Mouse (Mus musculus): ENCODE results near the gene Hist1h2be. TPM values are rescaled to one million over a fixed set of nuclear protein-coding genes. Genes with fewer than 3 reads are reported as not detected.
"Not testable (repeated sequence)": the region's sequence is repeated elsewhere in the genome, so short reads cannot be mapped to it uniquely, and the experiment has no call there.

Hist1h2be gene
- total and polyA plus RNA-seq, 2 experiments, result 0.28 to 5.4 TPM

DNA sequence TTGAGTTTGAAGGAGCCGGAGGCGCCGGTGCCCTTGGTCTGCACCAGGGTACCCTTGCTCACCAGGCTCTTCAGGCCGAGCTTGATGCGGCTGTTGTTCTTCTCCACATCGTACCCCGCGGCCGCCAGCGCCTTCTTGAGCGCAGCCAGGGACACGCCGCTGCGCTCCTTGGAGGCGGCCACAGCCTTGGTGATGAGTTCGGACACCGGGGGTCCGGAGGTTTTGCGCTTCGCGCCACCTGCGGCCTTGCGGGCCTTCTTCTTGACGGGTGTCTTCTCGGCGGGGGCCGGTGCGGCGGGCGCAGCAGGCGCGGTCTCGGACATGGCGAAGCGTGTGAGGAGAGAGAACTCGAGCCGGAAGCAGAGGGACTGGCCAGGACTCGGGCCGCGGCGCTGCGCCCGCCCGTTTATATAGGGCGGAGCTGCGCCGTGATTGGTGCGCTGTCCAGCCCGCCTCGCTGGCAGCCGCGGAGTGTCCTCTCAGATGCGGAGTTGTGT lies 1.3 kb upstream of the Hist1h2be start, which contains the start of gene Hist1h1e:
Gene Hist1h1e, minus strand, starts transcription at position 384 of the 497 bp plus-strand sequence.
- H3K79me2 ChIP-seq (ENCODE audit: control insufficient read depth, insufficient read depth, low read length); H3K4me1 ChIP-seq (ENCODE audit: control insufficient read depth, insufficient read depth, low read length); H3K27me3 ChIP-seq (ENCODE audit: control insufficient read depth, insufficient read depth, low read length); H3K36me3 ChIP-seq (ENCODE audit: control insufficient read depth, insufficient read depth, low read length): not testable (repeated sequence)
- Histone ChIP-seq H3K9ac (ENCODE audit: low read depth, low read length) (peak within 1 kb of the TSS; percentile 80), H3K27ac (replicated peaks; ENCODE audit: insufficient read depth, low read depth, low read length) (peak within 1 kb of the TSS; percentile 81), H3K4me3 (ENCODE audit: insufficient read depth, low read depth, low read length) (peak within 1 kb of the TSS; percentile 84)
- DNase-seq (ENCODE audit: extremely low read depth, low read depth, low spot score), result peak; percentile 77
- under 1% methylated on average over 53 of the region's 53 CpGs for WGBS
- peak; percentile 97 for TF ChIP-seq POLR2A (IDR thresholded peaks at IDR 0.05; ENCODE audit: extremely low read depth, insufficient read depth, low read length)

DNA sequence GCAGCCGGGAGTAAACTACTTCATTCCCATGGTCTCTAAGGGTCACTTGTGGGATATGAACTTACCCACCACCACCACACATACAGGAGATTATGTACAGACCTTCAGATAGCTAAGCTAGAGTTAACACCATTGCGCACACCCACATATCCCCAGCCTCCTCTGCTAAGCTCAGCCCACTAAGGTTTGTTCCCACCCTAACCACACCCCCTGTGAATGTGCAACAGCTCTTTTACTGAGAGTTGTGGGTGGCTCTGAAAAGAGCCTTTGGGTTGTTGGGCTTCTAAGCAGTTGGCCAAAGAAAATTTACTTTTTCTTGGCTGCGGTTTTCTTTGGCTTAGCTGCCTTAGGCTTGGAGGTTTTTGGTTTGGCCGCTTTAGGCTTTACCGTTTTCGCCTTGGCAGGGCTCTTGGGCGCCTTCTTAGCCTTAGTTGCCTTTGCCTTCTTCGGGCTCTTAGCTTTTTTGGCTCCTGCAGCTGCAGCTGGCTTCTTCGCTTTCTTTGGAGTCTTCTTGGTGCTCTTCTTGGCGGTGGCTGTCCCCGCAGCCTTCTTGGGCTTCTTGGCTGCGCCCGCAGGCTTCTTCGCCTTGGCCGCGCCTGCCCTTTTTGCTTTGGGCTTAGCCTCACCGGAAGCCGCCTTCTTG lies 729 bp upstream of the Hist1h2be start:
- TF ChIP-seq POLR2A (IDR thresholded peaks at IDR 0.05; ENCODE audit: extremely low read depth, insufficient read depth, low read length) (no peak), CTCF (IDR thresholded peaks at IDR 0.05; ENCODE audit: low read depth, low read length) (no peak)
- DNase-seq (ENCODE audit: extremely low read depth, low read depth, low spot score), result peak; percentile 89
- Histone ChIP-seq H3K27ac (replicated peaks; ENCODE audit: insufficient read depth, low read depth, low read length) (peak overlapping the region; percentile 81), H3K4me3 (ENCODE audit: insufficient read depth, low read depth, low read length) (peak overlapping the region; percentile 84), H3K79me2 (ENCODE audit: control insufficient read depth, insufficient read depth, low read length) (no peaks in the 10 kb centered on the region), H3K36me3 (ENCODE audit: control insufficient read depth, insufficient read depth, low read length) (no peaks in the 10 kb centered on the region), H3K9ac (ENCODE audit: low read depth, low read length) (peak overlapping the region; percentile 80), H3K4me1 (ENCODE audit: control insufficient read depth, insufficient read depth, low read length) (no peaks in the 10 kb centered on the region; the same call in 1 of the 2 replicates), H3K27me3 (ENCODE audit: control insufficient read depth, insufficient read depth, low read length) (no peaks in the 10 kb centered on the region)
- 1% methylated on average over 18 of the region's 18 CpGs for WGBS

- H3K27ac ChIP-seq (replicated peaks; ENCODE audit: insufficient read depth, low read depth, low read length), result peak overlapping the region; percentile 86
- H3K4me1 ChIP-seq (ENCODE audit: control insufficient read depth, insufficient read depth, low read length), result no peaks in the 10 kb centered on the region; the same call in 1 of the 2 replicates
- H3K36me3 ChIP-seq (ENCODE audit: control insufficient read depth, insufficient read depth, low read length), result no peaks in the 10 kb centered on the region
- H3K4me3 ChIP-seq (ENCODE audit: insufficient read depth, low read depth, low read length), result peak overlapping the region; percentile 37; the same call in 1 of the 2 replicates
- no peak for DNase-seq (ENCODE audit: extremely low read depth, low read depth, low spot score)
- H3K27me3 ChIP-seq (ENCODE audit: control insufficient read depth, insufficient read depth, low read length), result no peaks in the 10 kb centered on the region
- TF ChIP-seq POLR2A (IDR thresholded peaks at IDR 0.05; ENCODE audit: extremely low read depth, insufficient read depth, low read length) (no peak), CTCF (IDR thresholded peaks at IDR 0.05; ENCODE audit: low read depth, low read length) (no peak)
- H3K79me2 ChIP-seq (ENCODE audit: control insufficient read depth, insufficient read depth, low read length), result no peaks in the 10 kb centered on the region
- peak overlapping the region; percentile 35 for H3K9ac ChIP-seq (ENCODE audit: low read depth, low read length)
- 46% methylated on average over 12 of the region's 12 CpGs for WGBS
These were observed 730 bp downstream of the Hist1h2be start for GRCm38 (mm10) chr13:23620056-23620732.

DNA sequence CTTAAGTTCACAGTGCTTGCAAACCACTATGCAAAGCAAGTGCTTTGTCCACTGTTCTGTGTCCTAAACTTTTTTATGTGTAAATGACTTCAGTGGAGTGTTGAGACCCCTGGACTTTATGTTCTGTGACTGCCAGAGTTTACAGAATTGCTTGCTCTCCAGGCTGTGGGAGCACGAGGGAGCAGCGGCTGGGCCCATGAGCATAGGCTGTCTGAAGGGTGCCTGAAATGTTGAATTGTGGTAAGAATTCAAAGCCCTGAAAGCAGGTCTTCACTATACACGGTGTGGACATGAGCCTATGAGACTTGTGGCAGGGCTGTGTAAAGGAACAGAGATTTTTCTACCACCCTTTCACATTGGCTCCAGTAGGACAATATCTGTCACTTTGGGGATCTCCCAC lies 9.3 kb downstream of the Hist1h2be start:
- Histone ChIP-seq H3K79me2 (ENCODE audit: control insufficient read depth, insufficient read depth, low read length) (no peaks in the 10 kb centered on the region), H3K4me1 (ENCODE audit: control insufficient read depth, insufficient read depth, low read length) (no peaks in the 10 kb centered on the region), H3K27ac (replicated peaks; ENCODE audit: insufficient read depth, low read depth, low read length) (no peak overlapping the region), H3K36me3 (ENCODE audit: control insufficient read depth, insufficient read depth, low read length) (no peaks in the 10 kb centered on the region), H3K27me3 (ENCODE audit: control insufficient read depth, insufficient read depth, low read length) (no peaks in the 10 kb centered on the region), H3K4me3 (ENCODE audit: insufficient read depth, low read depth, low read length) (no peak overlapping the region), H3K9ac (ENCODE audit: low read depth, low read length) (no peak overlapping the region)
- 87% methylated on average over 3 of the region's 3 CpGs for WGBS
- no peak for DNase-seq (ENCODE audit: extremely low read depth, low read depth, low spot score)
- TF ChIP-seq CTCF (IDR thresholded peaks at IDR 0.05; ENCODE audit: low read depth, low read length) (no peak), POLR2A (IDR thresholded peaks at IDR 0.05; ENCODE audit: extremely low read depth, insufficient read depth, low read length) (no peak)

DNA sequence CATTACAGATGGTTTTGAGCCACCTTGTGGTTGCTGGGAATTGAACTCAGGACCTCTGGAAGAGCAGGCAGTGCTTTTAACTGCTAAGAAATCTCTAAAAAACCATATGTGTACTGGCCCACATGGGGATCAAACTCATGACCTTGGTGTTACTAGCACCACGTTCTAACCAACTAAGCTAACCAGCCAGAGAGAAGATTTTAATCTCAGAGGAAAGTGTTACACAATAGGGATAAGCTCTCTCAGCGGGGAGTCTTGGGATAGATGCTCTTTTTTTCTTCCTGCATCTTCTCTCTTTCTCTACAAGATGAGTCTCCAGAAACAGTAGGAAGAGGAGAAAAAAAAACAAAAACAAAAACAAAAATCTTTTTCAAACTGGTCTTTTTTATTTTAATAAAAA lies 10.5 kb downstream of the Hist1h2be start:
- Histone ChIP-seq H3K36me3 (ENCODE audit: control insufficient read depth, insufficient read depth, low read length) (no peaks in the 10 kb centered on the region), H3K4me1 (ENCODE audit: control insufficient read depth, insufficient read depth, low read length) (no peaks in the 10 kb centered on the region), H3K9ac (ENCODE audit: low read depth, low read length) (no peak overlapping the region), H3K79me2 (ENCODE audit: control insufficient read depth, insufficient read depth, low read length) (no peaks in the 10 kb centered on the region), H3K27ac (replicated peaks; ENCODE audit: insufficient read depth, low read depth, low read length) (no peak overlapping the region), H3K27me3 (ENCODE audit: control insufficient read depth, insufficient read depth, low read length) (no peaks in the 10 kb centered on the region), H3K4me3 (ENCODE audit: insufficient read depth, low read depth, low read length) (no peak overlapping the region)
- TF ChIP-seq POLR2A (IDR thresholded peaks at IDR 0.05; ENCODE audit: extremely low read depth, insufficient read depth, low read length) (no peak), CTCF (IDR thresholded peaks at IDR 0.05; ENCODE audit: low read depth, low read length) (no peak)
- no peak for DNase-seq (ENCODE audit: extremely low read depth, low read depth, low spot score)
- 80% methylated on average over 2 of the region's 2 CpGs for WGBS

DNA sequence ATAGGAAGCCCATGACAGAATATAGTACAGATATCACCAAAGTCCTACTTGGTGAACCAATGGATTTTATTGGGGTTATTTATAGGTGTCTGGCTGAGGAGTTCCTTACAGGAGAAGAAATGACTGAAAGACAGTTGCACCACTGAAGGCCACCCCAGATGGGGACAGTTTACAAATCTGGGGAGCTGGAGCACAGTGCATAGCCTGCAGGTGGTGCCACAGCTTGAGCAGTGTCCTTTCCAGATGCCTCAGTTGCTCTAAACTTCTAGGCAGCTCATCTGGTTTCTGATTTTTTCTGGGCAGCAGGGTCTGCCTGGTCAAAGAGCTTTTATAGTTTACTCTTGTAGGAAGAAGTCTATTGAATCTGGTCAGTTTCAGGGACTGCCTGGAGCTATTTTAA lies 11.1 kb downstream of the Hist1h2be start:
- no peaks in the 10 kb centered on the region for H3K36me3 ChIP-seq (ENCODE audit: control insufficient read depth, insufficient read depth, low read length)
- DNase-seq (ENCODE audit: extremely low read depth, low read depth, low spot score), result no peak
- no peaks in the 10 kb centered on the region for H3K27me3 ChIP-seq (ENCODE audit: control insufficient read depth, insufficient read depth, low read length)
- H3K79me2 ChIP-seq (ENCODE audit: control insufficient read depth, insufficient read depth, low read length), result no peaks in the 10 kb centered on the region
- H3K27ac ChIP-seq (replicated peaks; ENCODE audit: insufficient read depth, low read depth, low read length), result no peak overlapping the region
- H3K4me1 ChIP-seq (ENCODE audit: control insufficient read depth, insufficient read depth, low read length), result no peaks in the 10 kb centered on the region
- no peak overlapping the region for H3K9ac ChIP-seq (ENCODE audit: low read depth, low read length)
- no peak overlapping the region for H3K4me3 ChIP-seq (ENCODE audit: insufficient read depth, low read depth, low read length)
- TF ChIP-seq POLR2A (IDR thresholded peaks at IDR 0.05; ENCODE audit: extremely low read depth, insufficient read depth, low read length) (no peak), CTCF (IDR thresholded peaks at IDR 0.05; ENCODE audit: low read depth, low read length) (no peak)

Data from liver, adult 2 months (tissue).